Mouse (Mus musculus) monocyte, adult 5-6 weeks (primary cell): ENCODE measurements around the gene Defb23. TPM values are rescaled to one million over a fixed set of nuclear protein-coding genes. Genes with fewer than 3 reads are reported as not detected.

Experiments used
- ATAC-seq: fragments of 153-309, 156-312 bp; replicated peaks from 2 replicates; pipeline ENCODE4 v1.8.0; 2017; ENCODE audit warnings: mild to moderate bottlenecking; ENCODE audit not compliant: low TSS enrichment, insufficient number of reproducible peaks, severe bottlenecking, poor library complexity, low FRiP score
- total RNA-seq: library from RNA; stranded (forward); fragments of 200-1000, 200-491, 200-594 nt; gene quantifications from 3 replicates; pipeline ENCODE4 v1.2.3, GENCODE M21; 2017

Gene Defb23
- total RNA-seq = not detected in 3 replicates

- ATAC-seq = no peak
These were observed at the start of gene Defb23 for GRCm38 (mm10) chr2:152464570-152465150. Gene Defb23 (minus strand): TSS chr2:152464620.

GRCm38 (mm10) chr2:152511592-152511991 is 47.2 kb upstream of the Defb23 start, which contains the start of gene Defb26:
Gene Defb26 (minus strand): TSS chr2:152511692.
- ATAC-seq = no peak

- no peak for ATAC-seq
These were observed 39.5 kb upstream of the Defb23 start for GRCm38 (mm10) chr2:152503950-152504349.

GRCm38 (mm10) chr2:152500863-152501229 is 36.4 kb upstream of the Defb23 start:
- ATAC-seq = no peak

GRCm38 (mm10) chr2:152500204-152500862 is 35.9 kb upstream of the Defb23 start:
- no peak for ATAC-seq

GRCm38 (mm10) chr2:152498020-152498419 is 33.6 kb upstream of the Defb23 start:
- no peak for ATAC-seq

- no peak for ATAC-seq
These were observed 28.7 kb upstream of the Defb23 start for GRCm38 (mm10) chr2:152493151-152493550.

- no peak for ATAC-seq
These were observed 25.6 kb upstream of the Defb23 start, which contains the start of gene Defb22 for GRCm38 (mm10) chr2:152490038-152490437. Gene Defb22 (minus strand): TSS chr2:152490138.

- no peak for ATAC-seq
These were observed 22.6 kb upstream of the Defb23 start for GRCm38 (mm10) chr2:152487024-152487423.

- no peak for ATAC-seq
These were observed 17.3 kb upstream of the Defb23 start for GRCm38 (mm10) chr2:152481726-152482125.

GRCm38 (mm10) chr2:152480881-152481280 is 16.5 kb upstream of the Defb23 start:
- no peak for ATAC-seq

GRCm38 (mm10) chr2:152476763-152477162 is 12.3 kb upstream of the Defb23 start, which contains the start of gene Defb20:
Gene Defb20 (plus strand): TSS chr2:152477063.
- ATAC-seq = no peak

- ATAC-seq = no peak
These were observed 8.0 kb upstream of the Defb23 start for GRCm38 (mm10) chr2:152472434-152472833.

- ATAC-seq = no peak
These were observed 6.6 kb upstream of the Defb23 start for GRCm38 (mm10) chr2:152470973-152471372.

GRCm38 (mm10) chr2:152459241-152459640 is 5.2 kb downstream of the Defb23 start:
- no peak for ATAC-seq

GRCm38 (mm10) chr2:152452101-152452781 is 12.2 kb downstream of the Defb23 start:
- 0 out of 2 replicates have a peak, but pooled peaks have one; percentile 35 for ATAC-seq

- ATAC-seq = no peak
These were observed 14.2 kb downstream of the Defb23 start for GRCm38 (mm10) chr2:152450241-152450640.

GRCm38 (mm10) chr2:152447461-152447860 is 17.0 kb downstream of the Defb23 start:
- no peak for ATAC-seq

- ATAC-seq = no peak
These were observed 17.8 kb downstream of the Defb23 start for GRCm38 (mm10) chr2:152446642-152447041.

GRCm38 (mm10) chr2:152443281-152443680 is 21.1 kb downstream of the Defb23 start:
- ATAC-seq = no peak
